Mouse (Mus musculus): Measurements from ENCODE around the gene Zfp580.

DNA sequence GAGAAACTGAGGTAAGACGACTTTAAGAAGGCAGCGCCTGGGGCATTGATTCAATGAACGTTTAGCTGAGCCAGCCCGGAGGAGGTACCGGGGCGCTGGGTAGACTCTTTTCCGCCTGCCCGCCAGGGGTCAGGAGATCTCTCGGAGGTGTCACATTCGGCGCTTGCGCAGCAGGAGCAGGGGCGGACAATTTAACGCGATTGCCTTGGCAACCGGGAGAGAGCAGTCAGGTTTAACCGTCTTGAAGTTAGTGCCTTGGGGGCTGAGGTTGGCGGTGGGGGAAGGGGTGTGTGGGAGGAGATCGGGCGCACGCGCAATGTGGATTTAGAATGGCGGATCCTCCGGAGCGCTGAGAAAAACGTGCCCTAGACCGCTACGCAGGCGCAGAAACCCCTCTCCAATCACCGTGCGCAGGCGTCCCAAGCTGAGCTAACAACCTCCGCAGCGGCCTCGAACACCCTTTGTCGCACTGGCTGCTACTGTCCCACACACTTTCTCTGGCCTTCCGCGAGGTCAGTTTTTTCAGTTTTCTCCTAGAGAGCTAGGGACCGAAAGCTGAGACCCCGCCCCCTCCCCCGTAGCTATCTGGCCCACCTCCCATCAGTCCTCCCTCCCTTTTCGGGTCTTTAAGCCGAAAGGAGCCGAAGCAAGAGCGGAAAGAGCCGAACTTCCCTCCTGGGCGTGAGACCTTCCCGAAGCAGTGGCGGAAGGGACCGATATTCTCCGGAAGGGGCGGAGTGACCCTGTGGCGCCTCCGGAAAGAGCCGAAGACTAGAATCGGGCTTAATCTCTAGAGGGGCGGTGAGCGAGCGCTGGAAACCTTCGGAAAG lies 9.8 kb downstream of the Zfp580 start:
- TF ChIP-seq POLR2A (IDR thresholded peaks at IDR 0.05; ENCODE audit: low read depth, low read length) (peak; percentile 57), CTCF (IDR thresholded peaks at IDR 0.05; ENCODE audit: borderline replicate concordance, insufficient read depth, low read length) (0 out of 2 replicates have a peak, but pooled peaks have one; percentile 23)
